In genomic region chrX:42148788-42149556, GRCm38 (mm10) we compare ENCODE assay signal across 8 mouse cellular contexts. TPM values are rescaled to one million over a fixed set of nuclear protein-coding genes. Genes with fewer than 3 reads are reported as not detected.
A peak's percentile ranks its signal among the peaks of the same experiment; 100 is the strongest.
DNase-seq lines count a peak whose midpoint lies in the region; ATAC-seq and TF ChIP-seq lines count a peak whose summit lies in the region.

Stag2 (plus strand) TSS chrX:42149317.

- H3K9ac ChIP-seq in embryonic facial prominence, embryonic 11.5 days (replicated peaks; ENCODE audit: low read length) = peak within 1 kb of the TSS; percentile 95
- H3K9ac ChIP-seq in limb, embryonic 13.5 days = peak within 1 kb of the TSS; percentile 95
- H3K9ac ChIP-seq in midbrain, embryonic 15.5 days = peak within 1 kb of the TSS; percentile 78

- H3K4me1 ChIP-seq in embryonic facial prominence, embryonic 11.5 days (ENCODE audit: control insufficient read depth, insufficient read depth, low read length) = no peaks in the 10 kb centered on the region
- no peaks in the 10 kb centered on the region for H3K4me1 ChIP-seq in limb, embryonic 13.5 days
- peaks cover 3% of the 10 kb centered on the region; the same call in 1 of the 2 replicates for H3K4me1 ChIP-seq in midbrain, embryonic 15.5 days
- H3K4me1 ChIP-seq in spleen, adult 2 months (ENCODE audit: control insufficient read depth, insufficient read depth, insufficient read length) = no peaks in the 10 kb centered on the region

- TF ChIP-seq CTCF in spleen, adult 2 months (IDR thresholded peaks at IDR 0.05; ENCODE audit: extremely low read depth, insufficient read depth, insufficient read length, insufficient replicate concordance) = peak; percentile 82

- peak; percentile 30; the same call in 1 of the 2 replicates for TF ChIP-seq POLR2A in spleen, adult 2 months (IDR thresholded peaks at IDR 0.05; ENCODE audit: low read depth, low read length)

- peak; percentile 81 for ATAC-seq in embryonic facial prominence, embryonic 11.5 days (replicated peaks; ENCODE audit: insufficient number of reproducible peaks, low FRiP score, low TSS enrichment, low read depth)
- ATAC-seq in limb, embryonic 13.5 days (ENCODE audit: low FRiP score, low read depth) = peak; percentile 73
- ATAC-seq in midbrain, embryonic 15.5 days (replicated peaks) = peak; percentile 84

- H3K9me3 ChIP-seq in embryonic facial prominence, embryonic 11.5 days (replicated peaks; ENCODE audit: control insufficient read depth, low read length) = no peaks in the 10 kb centered on the region
- H3K9me3 ChIP-seq in limb, embryonic 13.5 days = no peaks in the 10 kb centered on the region
- H3K9me3 ChIP-seq in midbrain, embryonic 15.5 days = no peaks in the 10 kb centered on the region

- no peaks in the 10 kb centered on the region for H3K27me3 ChIP-seq in embryonic facial prominence, embryonic 11.5 days (ENCODE audit: control insufficient read depth, insufficient read depth, low read length)
- H3K27me3 ChIP-seq in limb, embryonic 13.5 days = no peaks in the 10 kb centered on the region
- no peaks in the 10 kb centered on the region for H3K27me3 ChIP-seq in midbrain, embryonic 15.5 days (replicated peaks)
- H3K27me3 ChIP-seq in spleen, adult 2 months (ENCODE audit: control insufficient read depth, insufficient read depth, low read length) = no peaks in the 10 kb centered on the region

- H3K36me3 ChIP-seq in embryonic facial prominence, embryonic 11.5 days (replicated peaks; ENCODE audit: control insufficient read depth, insufficient read depth, low read depth, low read length) = no peaks in the 10 kb centered on the region
- no peaks in the 10 kb centered on the region for H3K36me3 ChIP-seq in limb, embryonic 13.5 days
- H3K36me3 ChIP-seq in midbrain, embryonic 15.5 days (replicated peaks) = no peaks in the 10 kb centered on the region
- H3K36me3 ChIP-seq in spleen, adult 2 months (ENCODE audit: control insufficient read depth, insufficient read depth, low read length) = no peaks in the 10 kb centered on the region

- peak within 1 kb of the TSS; percentile 51 for H3K4me2 ChIP-seq in embryonic facial prominence, embryonic 11.5 days (ENCODE audit: low read depth, low read length)
- peak within 1 kb of the TSS; percentile 58 for H3K4me2 ChIP-seq in limb, embryonic 13.5 days (replicated peaks)
- H3K4me2 ChIP-seq in midbrain, embryonic 15.5 days = peak within 1 kb of the TSS; percentile 49

- H3K4me3 ChIP-seq in embryonic facial prominence, embryonic 11.5 days (ENCODE audit: low read depth, low read length) = peak within 1 kb of the TSS; percentile 62
- peak within 1 kb of the TSS; percentile 60 for H3K4me3 ChIP-seq in limb, embryonic 13.5 days
- H3K4me3 ChIP-seq in midbrain, embryonic 15.5 days = peak within 1 kb of the TSS; percentile 55
- peak within 1 kb of the TSS; percentile 98 for H3K4me3 ChIP-seq in spleen, adult 2 months (ENCODE audit: extremely low read depth, insufficient read depth, insufficient read length)

- 11% methylated on average over 67 of the region's 76 CpGs for WGBS in embryonic facial prominence, embryonic 11.5 days
- 19% methylated on average over 49 of the region's 76 CpGs for WGBS in limb, embryonic 13.5 days
- 26% methylated on average over 70 of the region's 76 CpGs for WGBS in midbrain, embryonic 15.5 days
- 28% methylated on average over 67 of the region's 76 CpGs for WGBS in spleen, adult 2 months

- peak; percentile 95 for DNase-seq in 3134 (ENCODE audit: extremely low read depth, insufficient read length, low spot score)
- DNase-seq in adrenal gland, postnatal 25 days = peak; percentile 90
- peak; percentile 89 for DNase-seq in embryonic facial prominence, embryonic 11.5 days (ENCODE audit: low spot score)
- DNase-seq in heart, adult 11 months = peak; percentile 100
- DNase-seq in kidney, adult 18-20 months = peak; percentile 86
- DNase-seq in spleen, adult 2 months (ENCODE audit: low read depth in 1 of 2, low spot score in 2 of 2) = peak; percentile 75 to 82

- peak within 1 kb of the TSS; percentile 99 for H3K27ac ChIP-seq in embryonic facial prominence, embryonic 11.5 days (replicated peaks; ENCODE audit: low read depth, low read length)
- H3K27ac ChIP-seq in limb, embryonic 13.5 days = peak within 1 kb of the TSS; percentile 99
- H3K27ac ChIP-seq in midbrain, embryonic 15.5 days = peak within 1 kb of the TSS; percentile 99
- H3K27ac ChIP-seq in spleen, adult 2 months (ENCODE audit: insufficient read depth, low read length) = peak within 1 kb of the TSS; percentile 99

RNA-seq across cellular contexts. Expression of gene Stag2, which starts in this region (rescaled TPM):
- 71.0 and 86.6 TPM in 2 replicates for total RNA-seq in adrenal gland, postnatal 25 days (2021)
- polyA plus RNA-seq in embryonic facial prominence, embryonic 11.5 days (2014; fragmentation: Nextera tagmentation; extraction: Ambion mirVana) = 52.7 and 66.1 TPM in 2 replicates
- 43.0 and 49.6 TPM in 2 replicates for polyA plus RNA-seq in limb, embryonic 13.5 days (2015; fragmentation: Nextera tagmentation; extraction: Ambion mirVana)
- polyA plus RNA-seq in midbrain, embryonic 15.5 days (2015; fragmentation: Nextera tagmentation; extraction: Ambion mirVana) = 18.2 and 18.7 TPM in 2 replicates
- polyA plus RNA-seq in spleen, adult 2 months (2012; rRNA removed) = 4.9 and 5.2 TPM in 2 replicates

Comparison
In these comparisons a context has a peak if more than half of its experiments do, and no peak if none do; other contexts are left out.
1. Peak in every context shown above with its lines: DNase-seq, ATAC-seq, H3K4me3 ChIP-seq and H3K27ac ChIP-seq.